Mouse (Mus musculus) adipocyte (in vitro differentiated cells): ENCODE data around the gene Pofut2.
"Not testable (repeated sequence)": the region's sequence is repeated elsewhere in the genome, so short reads cannot be mapped to it uniquely, and the experiment has no call there.

Source experiments
- DNase-seq: peaks from one replicate; pipeline ENCODE4 v3.0.0-alpha.2; 2016; ENCODE audit warnings: low spot score

Pofut2 gene

DNA sequence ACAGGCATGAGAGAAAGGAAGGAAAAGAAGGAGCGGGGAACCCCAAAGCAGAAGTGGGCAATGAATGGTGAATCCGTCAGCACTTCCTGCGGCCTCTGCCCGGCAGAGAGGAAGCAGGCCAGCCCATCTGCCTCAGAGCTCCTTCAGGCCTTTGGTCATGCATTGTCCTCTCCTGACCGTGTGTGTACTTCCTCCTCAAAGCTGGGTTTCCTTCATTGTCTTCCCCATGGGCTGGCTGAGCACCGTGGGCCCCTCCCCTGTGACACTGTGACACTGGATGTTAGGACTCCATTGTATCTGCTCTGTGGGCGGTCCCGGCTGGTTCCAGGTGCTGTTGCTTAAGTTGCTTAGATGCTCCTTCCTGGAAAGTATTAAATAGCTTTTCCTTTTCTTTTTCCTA is 7.3 kb downstream of the Pofut2 start:
- DNase-seq, result no peak

DNA sequence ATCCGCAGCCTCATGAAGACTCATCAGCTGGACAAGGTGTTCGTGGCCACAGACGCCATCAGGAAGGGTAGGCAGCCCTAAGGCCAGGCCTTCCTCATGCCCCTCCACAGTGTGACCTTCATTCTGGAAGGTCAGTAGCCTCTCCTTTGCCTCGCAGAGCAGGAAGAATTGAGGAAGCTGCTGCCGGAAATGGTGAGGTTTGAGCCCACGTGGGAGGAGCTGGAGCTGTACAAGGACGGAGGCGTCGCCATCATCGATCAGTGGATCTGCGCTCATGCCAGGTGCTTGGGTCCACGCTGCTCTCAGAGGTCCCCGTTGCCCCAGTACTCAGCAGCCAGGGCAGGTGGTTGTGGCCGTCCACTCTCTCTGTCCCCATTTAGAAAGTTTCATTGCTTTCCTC is 8.0 kb downstream of the Pofut2 start:
- DNase-seq, result no peak

DNA sequence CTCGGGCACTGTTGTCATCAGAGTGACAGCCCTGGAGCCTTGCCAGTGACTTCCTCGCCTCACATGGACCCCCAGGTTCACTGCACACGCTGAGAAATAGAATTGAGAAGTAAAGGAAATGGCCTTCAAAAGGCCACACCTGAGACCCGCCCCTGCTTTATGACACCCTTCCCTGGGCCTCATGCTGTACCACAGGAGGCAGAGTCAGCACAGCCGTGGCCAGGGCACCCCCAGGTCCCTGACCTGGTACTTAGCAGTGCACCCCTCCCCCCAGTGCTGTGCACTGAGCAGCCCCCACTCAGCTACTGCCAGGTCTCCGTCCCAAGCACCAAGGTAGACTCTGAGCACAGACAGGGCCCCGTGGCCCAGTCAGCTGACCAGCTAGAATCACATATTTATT is 10.1 kb downstream of the Pofut2 start:
- DNase-seq, result no peak

DNA sequence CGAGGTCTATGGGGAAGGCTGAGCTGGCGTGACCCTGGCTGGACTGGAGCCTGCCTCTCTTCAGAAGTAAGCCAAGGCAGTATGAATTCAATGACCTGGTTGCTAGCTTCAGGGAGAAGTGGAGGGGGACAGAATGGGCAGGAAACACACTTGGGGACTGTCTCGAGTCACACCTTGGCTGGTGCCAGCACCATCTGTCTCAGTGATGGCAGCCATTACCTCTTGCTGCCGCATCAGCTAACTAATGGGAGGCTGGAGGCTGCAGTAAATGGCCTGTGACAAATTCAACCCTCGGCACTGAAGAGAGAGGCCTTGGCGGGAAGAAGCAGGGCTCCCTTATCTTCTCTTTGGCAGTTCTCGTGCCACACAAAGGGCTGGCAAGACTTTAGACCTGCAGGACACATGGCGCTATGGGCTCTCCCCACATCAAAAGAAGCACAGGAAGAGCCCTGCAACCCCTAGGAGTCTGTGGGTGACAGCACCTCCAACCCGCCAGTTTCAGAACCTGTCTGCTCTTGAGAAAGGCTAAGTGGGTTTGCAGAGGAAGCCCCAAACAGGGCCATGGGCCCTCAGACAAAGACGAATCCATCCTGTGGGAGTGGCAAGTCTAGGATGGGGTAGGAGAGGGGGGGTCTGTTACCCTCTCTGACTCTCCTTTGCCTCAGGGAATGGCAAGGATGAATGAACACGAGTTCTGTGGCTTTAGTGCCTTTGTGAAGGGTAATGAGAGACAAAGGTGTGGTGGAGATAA is 14.1 kb downstream of the Pofut2 start:
- DNase-seq, result no peak

DNA sequence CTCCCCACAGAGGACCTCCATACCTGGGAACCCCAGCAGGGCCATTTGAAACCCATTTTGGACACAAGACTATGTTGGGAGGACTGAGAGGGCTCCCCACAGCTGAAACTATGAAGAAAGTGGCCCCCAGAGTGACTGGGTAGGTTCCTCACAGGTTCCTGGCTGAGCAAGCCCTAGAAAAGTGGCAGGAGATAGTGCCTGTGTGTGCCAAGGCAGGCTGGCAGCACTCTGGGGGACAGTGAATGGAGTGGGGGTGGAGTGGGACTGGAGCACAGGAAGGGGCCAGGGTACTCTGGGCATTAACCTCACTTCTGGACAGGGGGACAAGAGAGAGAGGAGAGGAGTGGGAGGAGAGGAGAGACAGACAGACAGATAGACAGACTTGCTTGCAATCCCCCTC is 14.8 kb downstream of the Pofut2 start:
- no peak for DNase-seq

DNA sequence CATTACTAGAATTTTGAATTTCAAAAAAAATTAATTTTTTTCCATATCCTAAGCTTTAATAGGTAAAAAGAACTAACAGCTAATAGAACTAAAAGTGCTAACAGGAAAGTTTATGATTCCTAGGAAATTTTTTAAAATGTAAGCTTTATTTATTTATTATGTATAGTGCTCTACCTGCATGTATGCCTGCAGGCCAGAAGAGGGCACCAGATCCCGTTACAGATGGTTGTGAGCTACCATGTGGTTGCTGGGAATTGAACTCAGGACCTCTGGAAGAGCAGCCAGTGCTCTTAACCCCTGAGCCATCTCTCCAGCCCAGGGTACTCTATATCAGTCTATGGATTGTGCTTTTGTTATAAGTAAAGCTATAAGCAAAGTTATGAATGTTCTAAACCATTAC is 23.1 kb downstream of the Pofut2 start:
- DNase-seq, result not testable (repeated sequence)

DNA sequence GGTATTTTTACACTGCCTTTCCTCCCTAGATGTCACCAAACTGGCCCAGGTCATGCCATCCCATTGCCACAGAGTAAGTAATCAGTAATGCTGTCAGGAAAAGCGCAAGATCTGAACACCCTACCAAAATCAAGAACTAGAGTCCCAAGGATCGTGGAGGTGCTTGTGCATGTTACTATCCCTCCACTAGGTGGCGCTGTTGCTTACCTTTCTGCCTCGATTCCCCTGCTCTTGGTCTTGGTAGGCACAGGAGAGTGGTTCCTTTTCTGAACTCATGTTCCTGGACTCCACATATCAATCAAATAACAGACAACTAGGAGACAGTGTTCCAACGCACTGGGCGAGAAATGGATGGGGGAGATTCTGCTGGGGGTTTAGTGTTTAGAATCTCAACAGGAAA is 23.8 kb downstream of the Pofut2 start:
- peak; percentile 92 for DNase-seq

DNA sequence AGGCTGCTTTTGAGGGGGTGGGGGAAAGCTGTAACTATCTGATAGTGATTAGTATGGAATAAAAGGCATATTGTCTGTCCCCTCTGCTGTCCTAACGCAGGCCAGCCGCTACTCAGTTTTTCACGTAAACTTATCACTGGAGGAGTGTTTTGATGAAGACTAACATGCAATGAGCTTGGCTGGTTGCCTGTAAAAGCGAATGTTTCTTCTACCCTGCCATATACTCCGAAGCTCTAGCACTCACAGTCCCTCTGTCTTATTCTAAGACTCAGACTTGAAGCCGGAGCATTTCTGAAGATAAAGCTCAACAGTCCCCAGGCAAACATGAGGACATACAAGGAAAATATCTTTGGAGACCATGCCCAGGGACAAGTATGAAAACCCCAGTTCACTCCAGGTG is 25.8 kb downstream of the Pofut2 start:
- DNase-seq, result no peak

DNA sequence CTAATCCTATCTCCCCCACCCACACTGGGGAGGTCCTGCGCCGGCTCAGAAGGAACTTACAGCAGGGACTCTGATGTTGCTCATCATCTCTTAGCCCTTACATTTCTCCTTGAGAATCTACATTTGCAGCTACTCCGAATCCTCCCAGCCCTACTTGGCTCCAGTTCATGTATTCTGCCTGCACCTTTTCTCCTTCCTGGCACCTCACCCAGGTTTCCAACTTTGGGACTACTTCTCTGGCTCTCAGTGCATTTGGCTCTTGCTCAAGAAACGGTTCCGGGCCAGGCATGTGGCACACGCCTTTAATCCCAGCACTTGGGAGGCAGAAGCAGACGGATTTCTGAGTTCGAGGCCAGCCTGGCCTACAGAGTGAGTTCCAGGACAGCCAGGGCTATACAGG is 28.6 kb downstream of the Pofut2 start:
- DNase-seq, result peak; percentile 50

DNA sequence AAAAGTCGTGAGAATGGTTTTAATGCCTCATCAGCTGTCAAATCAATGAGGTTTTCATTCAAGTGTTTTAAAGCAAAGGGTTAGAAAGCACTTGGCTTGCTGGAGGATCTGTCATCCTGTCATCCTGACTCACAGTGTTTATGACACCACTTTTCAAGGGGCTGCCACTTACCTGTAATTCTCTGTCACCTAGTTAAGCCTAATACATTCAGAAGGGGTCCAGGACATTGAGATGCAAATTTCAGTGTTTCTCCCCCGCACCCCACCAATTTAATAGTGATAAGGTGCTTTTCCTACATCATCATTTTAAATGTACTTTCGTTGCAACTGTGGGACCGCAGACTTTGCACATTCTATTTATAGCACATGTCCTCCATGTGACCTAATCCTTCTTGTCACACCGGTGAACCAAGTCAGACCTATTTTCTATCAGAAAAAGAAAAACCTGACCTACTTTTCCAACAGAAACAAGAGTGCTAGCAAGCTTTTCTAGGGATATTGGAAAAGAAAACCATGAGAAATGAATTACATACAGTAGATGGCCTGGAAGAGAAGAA is 29.7 kb downstream of the Pofut2 start:
- DNase-seq, result no peak

DNA sequence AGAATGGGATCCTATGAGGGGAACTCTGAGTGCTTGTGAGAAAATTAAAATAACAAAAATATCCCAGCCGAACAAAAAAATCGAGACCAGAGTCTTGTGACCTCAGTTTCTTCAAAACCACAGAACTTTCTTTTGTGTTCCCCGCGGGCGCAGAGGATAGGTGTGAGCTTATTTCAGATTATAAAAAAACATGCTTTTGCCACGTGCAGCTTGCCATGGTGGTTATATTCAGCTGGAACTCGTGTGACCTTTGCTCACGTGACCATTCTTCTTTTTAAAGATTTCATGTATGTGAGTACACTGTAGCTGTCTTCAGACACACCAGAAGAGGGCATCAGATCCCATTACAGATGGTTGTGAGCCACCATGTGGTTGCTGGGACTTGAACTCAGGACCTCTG is 30.5 kb downstream of the Pofut2 start:
- DNase-seq, result no peak

DNA sequence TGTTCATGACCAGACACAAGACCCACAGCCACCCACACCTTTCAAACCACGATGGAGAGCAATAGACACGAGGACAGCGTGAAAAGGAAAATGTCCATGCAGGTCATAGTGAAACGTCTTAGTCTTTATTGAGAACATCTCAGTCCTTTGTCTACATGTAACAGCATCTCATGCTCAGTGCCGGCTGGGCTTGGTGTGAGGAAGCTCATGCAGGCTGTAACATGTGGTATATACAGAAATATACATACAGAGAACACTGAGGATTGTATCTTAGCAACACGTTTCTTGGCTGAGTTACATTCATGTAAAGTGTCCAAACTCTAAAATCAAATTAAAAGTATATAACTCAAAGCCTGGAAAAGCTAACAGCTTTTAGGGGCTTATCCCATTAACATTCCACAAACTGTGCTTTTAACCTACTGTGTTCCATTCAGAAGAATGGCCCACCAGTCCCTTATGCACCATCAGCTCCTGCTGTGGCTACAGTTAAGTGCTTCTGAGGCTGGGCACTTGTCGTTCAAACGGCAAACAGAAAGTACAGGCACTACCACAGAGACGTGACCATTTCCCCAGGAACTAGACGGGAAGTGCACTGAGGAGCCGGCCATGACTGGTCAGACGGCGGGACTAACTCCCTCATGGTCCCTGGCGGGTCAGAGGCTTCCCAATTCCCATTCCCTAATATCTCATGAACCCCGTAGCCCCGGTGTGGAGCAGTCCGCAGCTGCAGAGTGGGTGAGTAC is 31.8 kb downstream of the Pofut2 start:
- DNase-seq, result no peak

DNA sequence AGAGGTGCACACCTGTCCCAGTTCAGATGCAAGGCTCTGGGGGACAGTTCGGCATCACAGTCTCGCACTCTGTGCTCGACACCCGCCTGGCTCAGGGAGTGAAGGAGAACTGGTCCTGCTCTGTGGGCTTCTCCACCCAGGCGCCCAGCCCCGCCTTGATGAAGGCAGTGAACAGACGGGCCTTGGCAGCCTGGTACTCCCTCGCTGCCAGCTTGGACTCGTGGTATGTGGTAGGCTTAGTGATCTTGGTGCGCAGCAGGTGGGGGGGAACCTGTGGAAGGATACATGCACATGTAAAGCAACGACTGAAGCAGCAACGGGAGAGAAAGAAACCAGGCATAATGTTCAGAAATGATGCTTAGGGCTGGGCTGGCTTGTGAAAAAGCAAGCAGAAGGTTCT is 35.7 kb downstream of the Pofut2 start:
- DNase-seq, result no peak

DNA sequence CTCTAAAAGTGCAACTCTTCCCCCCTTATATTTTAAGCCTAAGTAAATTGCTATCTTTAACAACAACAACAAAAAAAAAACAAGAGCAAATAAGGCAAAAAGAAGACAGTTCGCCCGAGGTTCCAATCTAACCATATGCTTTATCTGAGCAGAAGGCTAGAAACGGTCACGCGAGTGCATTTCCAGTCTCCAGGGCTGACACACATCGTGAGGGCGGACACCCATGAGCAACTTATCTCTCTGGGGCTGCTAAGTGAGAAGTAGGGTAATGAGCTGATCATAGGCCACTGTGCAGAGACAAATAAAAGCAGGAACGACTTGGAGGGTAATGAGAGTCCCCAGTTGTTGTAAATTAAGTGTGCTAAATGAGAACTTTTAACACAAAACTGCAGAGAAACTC is 39.6 kb downstream of the Pofut2 start:
- DNase-seq, result no peak

DNA sequence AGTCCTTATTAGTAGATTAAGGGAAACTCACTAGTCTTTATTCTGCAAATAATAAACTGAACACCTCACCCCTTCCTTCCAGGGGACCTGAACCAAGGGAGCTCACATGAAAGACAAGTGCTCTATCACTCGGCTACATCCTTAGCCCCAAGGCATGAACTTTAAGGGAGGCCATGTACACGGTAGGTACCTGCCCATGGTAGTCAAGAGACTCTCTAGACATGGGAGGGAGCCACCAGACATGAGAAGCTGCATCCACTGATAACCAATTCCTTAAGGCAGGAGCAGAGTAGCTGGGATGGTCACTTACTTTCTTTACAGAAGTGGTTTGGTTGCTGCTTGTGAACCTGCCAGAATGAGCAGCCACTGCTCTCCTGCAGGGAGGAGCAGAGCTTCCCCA is 40.2 kb downstream of the Pofut2 start:
- no peak for DNase-seq

DNA sequence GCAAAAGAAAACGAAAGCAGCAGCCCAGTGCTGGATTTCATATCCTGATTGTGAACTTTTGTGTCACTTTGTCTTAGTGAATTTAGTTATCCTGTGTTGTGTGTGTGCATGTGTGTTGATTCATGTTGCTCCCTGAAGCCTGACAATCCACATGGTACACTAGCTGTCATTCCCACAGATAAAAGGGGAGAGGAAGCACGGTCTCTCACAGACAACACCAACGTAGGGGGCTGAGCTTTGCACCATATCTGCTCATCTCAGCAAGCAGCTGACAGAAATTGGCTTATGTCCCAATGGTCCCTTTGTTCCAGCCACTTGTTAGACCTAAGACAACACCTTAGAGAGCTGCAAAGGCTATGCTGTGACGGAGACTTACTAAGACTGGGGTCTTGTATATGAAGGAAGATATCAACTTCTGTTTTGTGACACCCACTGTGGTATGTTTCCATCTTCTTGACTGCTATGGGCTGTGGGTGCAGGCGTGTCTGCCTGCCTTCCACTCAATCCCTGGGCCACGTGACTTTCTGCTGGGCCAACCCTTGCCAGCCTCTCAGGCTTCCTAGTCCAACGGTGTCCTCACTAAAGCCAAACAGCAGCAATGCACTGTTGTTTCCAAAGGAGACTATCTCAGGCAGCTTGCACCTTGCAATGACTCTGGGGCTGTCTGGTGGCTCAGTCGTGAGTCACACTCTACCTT is 41.4 kb downstream of the Pofut2 start:
- DNase-seq, result no peak

DNA sequence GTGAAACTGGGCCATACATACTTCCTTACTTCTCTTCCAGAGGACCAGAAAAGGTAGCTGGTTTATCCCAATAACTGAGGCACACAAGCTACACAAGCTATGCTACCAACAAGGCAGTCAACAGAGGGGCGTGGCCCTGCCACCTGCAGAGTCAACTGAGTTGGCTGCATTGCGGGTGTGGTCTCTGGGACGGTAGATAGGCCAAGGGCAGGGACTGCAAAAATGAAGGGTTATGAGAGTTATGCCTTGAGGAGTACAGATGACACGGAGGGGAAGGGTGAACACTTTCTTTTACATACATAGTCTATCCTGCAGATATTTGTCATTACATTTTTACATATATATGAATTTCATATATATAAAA is 41.9 kb downstream of the Pofut2 start:
- DNase-seq, result no peak

DNA sequence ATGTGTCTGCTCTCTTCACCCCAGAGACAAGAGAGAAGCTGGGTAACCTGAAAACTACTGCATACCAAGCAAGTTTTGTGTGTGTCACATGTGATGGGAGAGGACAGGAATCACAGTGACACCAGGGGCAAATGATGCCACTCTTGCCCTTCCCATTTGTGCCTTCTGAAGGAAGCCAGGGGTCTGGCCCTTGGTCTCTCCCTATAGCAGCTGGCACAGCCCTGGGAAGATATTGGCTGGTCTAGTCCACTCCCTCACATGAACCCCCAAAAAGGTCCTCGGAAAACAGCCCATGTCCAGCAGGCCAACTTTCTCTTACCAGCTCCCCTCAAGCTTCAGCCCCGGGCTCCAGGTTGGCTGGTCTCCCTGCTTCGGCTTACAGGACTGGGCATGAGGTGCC is 45.3 kb downstream of the Pofut2 start:
- DNase-seq, result no peak

DNA sequence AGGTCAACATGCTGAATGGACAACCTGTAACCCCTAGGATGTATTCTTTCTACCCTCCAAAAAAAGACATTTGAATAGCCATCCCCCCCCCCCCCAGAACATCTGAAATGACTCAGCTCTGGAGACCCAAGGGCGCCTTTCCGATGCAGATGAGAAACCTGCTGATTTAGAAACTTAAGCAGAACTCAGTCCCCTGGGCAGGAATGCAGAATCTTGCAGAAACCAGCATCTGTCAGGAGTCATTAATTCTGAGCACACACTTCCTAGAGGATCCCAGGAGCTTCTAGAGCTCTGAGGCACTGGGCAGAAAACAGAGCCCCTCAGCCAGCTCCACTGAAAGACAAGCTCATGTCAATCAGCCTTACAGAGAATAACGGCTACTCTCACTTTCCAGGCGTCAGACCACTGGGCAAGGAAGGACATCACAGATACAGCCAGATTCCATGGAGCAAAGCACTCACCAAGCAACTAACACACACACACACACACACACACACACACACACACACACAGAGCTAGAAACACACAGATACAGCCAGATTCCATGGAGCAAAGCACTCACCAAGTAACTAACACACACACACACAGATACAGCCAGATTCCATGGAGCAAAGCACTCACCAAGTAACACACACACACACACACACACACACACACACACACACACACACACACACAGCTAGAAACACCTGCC is 46.0 kb downstream of the Pofut2 start:
- no peak for DNase-seq

DNA sequence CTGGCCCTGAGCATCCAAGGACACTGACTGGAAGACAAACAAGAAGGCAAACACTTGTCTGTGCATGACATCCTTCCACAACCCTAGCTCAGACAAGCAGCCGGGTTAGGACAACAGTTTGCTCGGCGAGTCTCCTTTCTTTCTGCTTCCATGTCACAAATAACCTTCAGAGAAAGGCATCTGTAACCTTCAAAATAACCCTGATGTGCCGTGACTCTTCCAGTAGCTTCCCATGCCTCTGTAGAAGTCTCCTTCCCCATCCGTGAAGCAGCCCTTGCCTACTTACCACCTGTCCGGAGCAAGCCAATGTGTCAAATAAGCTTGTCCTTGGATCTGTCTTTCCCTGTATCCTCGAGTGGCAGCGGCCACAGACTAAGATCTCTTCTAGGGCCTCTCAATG is 46.7 kb downstream of the Pofut2 start:
- no peak for DNase-seq

DNA sequence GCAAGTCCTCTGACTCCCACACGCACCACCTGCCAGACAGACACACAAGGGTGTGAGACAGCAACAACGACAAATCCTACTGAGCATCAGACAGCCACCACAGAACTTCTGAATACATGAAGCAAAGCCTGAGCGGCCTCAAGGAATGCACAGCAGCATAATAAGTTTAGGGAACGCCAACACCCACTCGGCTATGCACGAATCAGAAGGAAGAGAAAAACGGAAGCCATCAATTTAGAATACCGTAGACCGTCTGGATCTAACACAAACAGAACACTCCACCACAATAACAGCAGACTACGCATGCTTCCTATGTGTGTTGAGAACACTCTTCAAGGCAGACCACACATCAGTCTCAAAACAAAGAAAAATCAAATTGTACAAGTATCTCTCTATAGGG is 50.0 kb downstream of the Pofut2 start:
- no peak for DNase-seq

DNA sequence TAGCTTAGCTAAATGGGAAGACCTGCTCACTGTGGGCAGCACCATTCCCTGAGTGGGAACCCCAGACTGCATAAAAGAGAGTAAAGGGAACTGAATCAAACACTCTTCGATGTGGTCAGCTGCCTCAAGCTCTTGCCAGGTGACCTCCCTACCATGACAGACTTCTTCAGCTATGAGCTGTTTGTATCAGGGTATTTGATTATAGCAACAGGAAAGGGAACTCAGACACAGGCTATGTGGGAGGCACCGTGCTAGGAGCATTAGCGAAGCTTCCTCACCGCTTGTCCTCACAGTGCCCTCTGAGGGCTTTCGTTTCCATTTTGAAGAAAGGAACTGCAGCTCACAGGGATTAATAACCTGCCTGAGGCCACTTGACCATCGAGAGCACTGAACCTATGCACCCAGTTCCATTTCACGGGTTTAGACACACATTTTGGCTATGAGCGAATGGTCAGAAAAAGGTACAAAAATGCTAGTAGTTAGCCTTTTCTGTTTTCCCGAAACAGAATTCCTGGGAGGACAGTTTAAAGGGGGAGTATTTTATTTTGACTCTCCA is 55.8 kb downstream of the Pofut2 start:
- no peak for DNase-seq
